Mouse (Mus musculus): ENCODE data around the gene Acrbp.
A peak's percentile ranks its signal among the peaks of the same experiment; 100 is the strongest.

The Acrbp gene

GRCm38 (mm10) chr6:125071896-125072279 is 22.4 kb downstream of the Acrbp start:
- no peak for DNase-seq

GRCm38 (mm10) chr6:125073825-125074224 is 24.3 kb downstream of the Acrbp start:
- DNase-seq = peak; percentile 37 to 44

DNA sequence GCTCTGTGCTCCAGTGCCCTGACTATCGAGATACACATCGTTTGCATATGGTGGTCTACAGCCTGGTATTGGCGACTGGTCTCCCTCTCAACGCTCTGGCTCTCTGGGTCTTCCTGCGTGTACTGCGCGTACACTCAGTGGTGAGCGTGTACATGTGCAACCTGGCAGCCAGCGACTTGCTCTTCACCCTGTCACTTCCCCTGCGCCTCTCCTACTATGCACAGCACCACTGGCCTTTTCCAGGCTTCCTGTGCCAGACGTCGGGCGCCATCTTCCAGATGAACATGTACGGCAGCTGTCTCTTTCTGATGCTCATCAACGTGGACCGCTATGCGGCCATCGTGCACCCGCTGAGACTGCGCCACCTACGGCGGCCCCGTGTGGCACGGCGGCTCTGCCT is 31.9 kb downstream of the Acrbp start:
- DNase-seq = no peak

GRCm38 (mm10) chr6:125081797-125082560 is 32.5 kb downstream of the Acrbp start:
- no peak for DNase-seq

DNA sequence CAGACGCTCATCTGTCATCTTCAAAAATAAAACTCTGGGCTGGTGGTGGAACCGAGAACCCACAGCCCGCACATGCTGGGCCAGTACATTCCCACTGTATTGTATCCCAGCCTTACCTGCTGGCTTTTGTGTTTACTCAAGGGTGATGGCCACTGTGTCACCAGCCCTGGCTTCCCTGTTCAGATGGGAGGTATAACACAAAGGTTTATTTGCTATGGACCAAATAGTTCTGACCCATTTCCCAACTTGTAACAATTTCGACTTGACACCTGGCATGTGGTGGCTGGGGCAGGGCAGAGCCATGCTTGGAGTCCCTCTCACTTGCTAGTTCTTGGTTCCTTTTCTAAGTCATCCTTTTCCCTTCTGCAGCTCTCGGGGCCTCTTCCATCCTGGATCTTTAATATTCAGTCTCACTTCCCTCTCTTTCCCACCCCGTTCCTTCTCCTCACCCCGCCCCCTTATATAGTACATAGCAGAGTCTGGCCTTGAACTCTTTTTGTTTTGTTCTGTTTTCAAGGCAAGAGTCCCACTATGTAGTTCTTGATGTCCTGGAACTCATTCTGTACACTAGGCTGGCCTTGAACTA is 33.4 kb downstream of the Acrbp start:
- no peak for DNase-seq

GRCm38 (mm10) chr6:125084424-125084823 is 34.9 kb downstream of the Acrbp start:
- DNase-seq = peak; percentile 77 to 81

DNA sequence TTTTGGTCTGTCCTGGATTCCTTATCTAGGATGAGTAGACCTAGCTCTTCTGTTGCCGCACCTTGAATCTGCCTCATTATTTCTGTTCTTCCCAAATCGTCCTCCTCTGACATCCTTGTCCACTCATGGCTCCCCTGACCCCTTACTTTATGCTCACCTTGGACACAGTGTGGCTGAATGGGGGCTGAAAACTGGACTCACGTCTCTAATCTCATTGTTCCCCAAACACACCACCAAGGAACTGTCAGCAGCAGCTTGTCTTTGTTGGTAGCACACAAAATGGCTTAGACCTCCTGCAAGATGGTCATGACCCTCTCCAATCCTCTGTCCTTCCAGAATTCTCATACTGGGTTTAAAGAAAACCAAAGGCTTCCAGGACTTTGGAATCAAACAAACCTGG is 38.4 kb downstream of the Acrbp start:
- DNase-seq = no peak

DNA sequence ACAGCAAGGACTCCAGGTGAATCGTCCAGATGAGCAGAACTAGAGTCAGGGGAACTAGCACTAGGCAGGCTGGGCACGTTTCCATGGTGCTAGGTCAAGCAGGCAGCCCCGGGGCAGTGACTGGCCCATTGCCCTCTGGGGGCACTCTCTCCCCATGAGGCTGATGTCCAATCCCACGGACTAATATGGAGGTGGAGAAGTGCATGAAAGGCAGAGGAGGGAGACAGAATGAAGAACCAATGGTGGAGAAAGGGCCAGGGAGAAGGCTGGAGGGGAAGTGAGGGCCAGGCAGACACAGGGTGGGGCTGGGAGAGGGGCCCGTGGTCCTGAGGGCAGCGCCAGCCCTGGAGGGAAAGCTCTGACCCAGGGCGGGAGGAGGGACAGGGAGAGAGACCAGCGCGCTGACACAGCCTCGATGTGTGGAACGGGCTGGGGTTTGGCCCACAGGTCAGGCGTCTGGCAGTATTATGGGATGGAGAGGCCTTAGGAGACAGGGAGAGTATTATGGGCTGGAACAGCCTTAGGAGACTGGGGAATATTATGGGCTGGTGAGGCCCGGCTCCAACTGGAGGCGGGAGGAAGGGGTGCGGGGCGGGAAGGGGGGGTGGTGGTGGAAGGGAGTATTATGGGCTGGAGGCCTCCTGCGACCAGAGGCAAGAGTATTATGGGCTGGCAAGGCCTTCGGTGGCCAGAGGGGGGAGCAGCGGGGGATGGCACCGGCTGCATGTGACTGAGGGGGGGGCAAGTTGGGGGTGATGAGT is 39.3 kb downstream of the Acrbp start:
- DNase-seq = no peak

DNA sequence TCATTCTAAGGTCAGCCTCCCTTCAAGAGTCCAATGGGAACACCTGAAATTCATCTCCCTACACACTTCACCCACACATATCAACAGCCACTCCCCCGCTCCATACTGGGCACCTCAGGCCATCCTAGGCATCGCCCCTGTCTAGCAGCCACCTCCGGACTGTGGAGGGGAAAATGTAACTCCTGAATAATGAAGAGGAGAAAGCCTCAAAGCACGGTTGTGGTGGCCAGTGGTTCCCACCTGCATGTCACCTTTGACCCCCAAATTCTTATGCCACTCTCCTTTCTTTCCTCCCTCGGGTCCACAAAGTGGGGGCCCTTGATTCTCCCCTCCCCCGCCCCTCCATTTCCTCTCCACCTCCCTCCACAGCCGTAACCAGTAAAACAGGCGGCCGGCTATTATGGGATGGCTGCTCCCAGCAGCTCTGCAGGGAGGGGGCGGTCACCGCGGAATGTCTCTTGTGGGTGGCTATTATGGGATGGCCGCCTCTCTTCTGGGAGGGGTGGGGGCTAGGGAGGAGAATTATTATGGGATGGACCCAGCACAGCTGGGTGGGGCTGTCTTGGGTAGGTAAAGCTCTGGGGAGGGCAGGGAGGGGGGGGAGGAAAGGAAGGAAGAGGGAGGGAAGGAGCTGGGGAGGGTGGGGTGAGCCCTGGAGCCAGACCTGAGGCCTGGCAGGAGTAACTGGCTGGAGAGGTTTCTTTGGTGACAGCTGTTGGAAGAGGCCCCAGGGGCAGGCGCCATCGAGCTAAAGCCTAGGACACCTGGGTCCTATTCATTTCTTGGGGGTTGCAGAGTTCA is 40.2 kb downstream of the Acrbp start:
- DNase-seq = no peak

- DNase-seq = no peak
Observed at GRCm38 (mm10) chr6:125090341-125091085, 41.0 kb downstream of the Acrbp start.

DNA sequence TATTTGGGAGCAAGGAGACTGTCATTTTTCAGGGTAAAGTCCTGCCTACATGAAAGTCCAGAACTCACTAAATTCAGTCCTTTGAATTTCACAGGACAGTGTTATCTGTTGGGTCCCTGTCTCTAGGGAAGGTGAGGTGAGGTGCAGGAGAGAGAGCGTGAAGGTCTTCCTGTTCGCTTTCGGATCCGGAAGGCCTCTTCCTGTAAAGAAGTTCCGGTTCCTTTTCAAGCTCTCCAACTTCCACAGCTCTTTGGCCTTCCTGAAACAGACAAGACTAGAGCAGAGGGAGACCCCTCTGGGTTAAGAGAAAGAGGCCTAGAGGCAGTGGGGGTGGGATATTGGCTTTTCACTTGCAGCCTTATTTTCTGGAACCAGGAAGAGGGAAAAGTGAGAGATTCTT is 42.9 kb downstream of the Acrbp start:
- no peak for DNase-seq

DNA sequence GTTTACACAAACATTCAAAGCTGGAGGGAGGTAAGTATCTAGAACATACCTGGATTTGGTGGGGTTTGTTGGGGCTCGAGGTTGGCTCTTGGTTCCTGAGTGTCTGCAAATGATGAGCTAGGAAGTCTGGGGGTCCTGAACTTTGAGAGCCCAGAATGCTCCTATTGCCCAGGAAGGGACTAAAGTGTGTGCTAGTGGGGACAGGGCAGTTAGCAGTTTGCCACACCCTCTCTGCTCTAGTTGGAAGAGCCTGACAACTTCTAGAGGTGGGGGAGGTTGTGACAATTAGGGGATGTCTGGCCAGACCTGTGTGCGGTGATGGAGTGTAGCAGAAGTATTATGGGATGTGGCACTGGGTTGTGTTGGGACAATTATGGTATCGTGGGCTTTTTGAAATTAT is 45.4 kb downstream of the Acrbp start:
- peak in 1 of 2 experiments; percentile 23 for DNase-seq

DNA sequence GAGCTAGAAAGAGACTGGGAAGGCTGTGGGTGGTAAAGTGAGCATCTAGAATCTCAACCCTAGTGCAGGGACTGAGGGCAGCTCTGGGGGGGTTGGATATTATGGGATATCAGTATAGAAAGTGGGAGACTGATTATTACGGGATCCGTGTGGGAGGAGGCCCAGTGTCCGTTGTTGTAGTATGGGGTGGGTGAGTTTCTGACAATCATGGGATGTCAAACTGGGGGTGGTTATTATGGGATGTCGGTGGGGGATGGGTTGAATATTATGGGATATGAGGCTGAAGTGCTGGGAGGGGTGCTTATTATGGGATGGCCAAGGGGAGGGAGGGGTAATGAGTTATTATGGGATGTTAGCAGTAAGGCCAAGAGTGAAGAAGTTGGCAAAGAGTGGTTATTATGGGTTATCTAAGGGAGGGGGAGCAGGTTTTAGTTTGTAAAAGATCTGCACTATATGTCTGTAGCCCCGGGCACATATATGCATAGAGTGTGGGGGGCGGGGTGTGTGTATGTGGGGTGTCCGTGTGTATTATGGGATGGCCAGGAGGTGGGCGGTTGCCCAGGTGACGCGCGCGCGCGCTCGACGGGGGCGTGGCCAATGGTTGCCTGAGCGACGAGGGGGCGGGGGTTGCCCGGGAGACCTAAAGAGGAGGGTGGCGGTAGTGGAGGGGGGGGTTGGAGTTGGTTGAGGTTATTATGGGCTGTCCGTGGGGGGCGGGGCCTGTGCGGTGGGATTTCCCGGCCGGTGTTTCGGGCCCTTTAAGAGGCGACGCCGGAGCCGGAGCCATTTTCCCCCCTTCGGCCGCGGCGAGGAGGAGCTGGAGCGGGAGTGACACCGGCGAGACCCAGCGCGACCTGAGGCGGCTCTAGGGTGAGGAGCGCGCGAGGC is 46.1 kb downstream of the Acrbp start, which contains the start of gene Chd4:
TSS of gene Chd4 (plus strand) at position 591 of the 888 bp plus-strand sequence.
- DNase-seq = peak; percentile 92 to 95

DNA sequence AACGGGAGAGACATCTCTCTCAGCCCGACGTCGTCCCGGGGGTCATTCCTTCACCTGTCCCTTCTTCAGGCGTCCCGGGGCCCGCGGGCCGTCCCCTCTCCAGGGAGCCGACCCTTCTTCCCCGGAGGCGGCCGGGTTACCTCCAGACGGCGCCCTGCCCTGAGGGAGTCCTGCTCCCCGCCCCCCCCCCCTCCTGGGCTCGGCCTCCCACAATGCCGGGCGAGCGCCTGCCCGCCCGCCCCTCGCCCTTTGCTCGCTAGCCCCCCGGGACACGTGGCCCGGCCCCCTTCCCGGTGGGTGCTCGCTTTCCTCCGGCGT is 46.7 kb downstream of the Acrbp start:
- DNase-seq = no peak

DNA sequence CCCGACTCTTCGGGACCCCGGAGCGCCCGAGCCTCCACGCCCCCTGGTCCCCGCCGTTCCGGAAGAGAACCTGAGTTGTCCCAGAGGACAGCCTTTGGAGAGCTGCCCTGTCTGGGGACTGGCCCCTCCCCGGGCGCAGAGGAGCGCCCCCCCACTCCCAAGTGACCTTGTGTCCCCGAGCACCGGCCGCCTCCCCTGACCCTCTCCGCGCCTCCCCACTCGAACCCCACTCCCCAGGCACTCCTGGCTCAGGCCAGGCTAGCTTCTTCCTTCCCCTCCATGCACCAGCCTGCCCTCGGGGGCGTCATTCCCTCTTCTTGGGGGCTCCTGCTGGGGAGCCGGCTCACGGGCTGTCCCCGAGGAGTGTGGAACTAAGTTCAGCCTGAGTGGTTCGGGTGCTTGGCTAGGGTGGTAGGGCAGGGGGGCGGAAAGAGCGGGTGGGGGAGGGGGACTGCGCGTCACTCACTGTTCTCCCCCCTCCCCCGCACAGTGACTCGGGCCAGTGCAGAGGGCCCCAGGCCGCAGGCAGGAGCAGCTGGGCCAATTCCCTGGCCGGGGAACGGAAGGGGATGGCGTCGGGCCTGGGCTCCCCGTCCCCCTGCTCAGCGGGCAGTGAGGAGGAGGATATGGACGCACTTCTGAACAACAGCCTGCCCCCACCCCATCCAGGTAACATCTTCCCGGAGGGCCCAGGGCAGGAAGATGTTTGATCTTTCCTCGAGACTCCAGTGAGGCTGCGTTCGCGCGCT is 47.3 kb downstream of the Acrbp start:
- DNase-seq = peak; percentile 66 to 67

DNA sequence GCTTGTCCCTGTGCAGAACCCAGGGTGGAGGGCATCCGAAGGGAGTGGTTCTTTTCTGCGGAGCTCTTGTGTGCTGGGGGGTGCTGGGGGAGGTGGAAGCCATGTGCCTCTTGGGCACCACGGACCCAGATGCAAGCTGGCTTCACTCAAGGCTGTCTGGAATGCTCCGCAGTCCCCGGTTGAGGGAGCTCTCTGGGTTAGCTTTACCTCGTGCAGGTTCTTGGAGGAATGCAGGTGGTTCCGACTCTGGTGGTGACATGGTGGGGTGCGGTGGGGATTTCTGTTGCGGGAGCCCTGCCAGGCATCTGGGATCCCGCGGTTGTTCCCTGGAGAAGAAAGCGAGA is 47.8 kb downstream of the Acrbp start:
- no peak for DNase-seq

DNA sequence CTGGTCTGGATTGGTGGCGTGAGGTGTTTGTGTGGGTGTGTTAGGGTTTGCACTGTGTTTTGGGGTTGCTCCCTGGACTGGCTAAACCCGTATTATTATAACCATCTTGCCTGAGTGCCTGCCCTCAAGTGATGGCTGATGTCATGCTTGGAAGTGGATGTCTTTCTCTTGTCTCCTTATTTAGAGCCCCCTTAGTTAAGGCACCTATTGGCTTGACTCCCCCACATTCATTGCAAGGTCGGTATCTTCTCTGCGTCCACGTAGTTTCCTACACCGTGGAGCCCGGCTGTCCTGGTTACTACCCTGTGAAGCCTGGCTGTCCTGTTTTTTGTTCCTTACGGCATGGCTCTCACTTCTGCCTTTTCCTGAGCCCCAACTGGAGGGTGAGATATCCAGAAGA is 48.5 kb downstream of the Acrbp start:
- DNase-seq = no peak

- DNase-seq = no peak
Observed at GRCm38 (mm10) chr6:125098513-125098912, 49.0 kb downstream of the Acrbp start.

DNA sequence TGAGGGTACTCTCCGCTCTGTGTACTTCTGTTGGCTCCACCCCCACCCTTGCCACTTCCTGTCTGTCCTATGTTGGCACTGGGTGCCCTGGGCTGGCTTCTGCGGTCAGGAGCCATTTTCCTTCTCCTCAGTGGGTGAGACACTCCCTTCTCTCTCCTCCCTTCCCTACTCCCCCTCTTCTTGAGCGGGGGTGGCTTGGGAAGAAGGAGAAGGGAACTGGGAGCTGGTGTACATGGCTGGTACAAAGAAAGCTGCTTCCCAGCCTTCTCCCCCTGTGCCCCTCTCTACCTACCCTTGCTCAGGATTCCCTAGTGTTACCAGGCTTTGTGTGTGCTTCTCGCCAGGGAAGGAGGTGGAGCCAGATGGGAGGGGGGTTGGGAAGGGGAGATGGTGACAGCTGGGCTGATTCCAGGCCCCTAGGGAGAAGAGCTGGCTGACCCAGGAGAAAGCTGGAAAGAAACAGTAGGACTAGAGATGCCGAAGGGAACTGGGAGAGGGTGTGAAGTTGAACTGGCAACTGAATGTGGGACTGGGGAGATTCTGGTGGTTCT is 50.0 kb downstream of the Acrbp start:
- DNase-seq = peak; percentile 68 to 72

- DNase-seq = no peak
Observed at GRCm38 (mm10) chr6:125101444-125101843, 52.0 kb downstream of the Acrbp start.
